Mouse (Mus musculus): ENCODE data around the gene Bricd5. TPM values are rescaled to one million over a fixed set of nuclear protein-coding genes. Genes with fewer than 3 reads are reported as not detected.

The Bricd5 gene
- polyA plus RNA-seq, 1 experiment from 2014 or later = 0.26 TPM

GRCm38 (mm10) chr17:24463374-24464133 is 10.1 kb upstream of the Bricd5 start:
- Histone ChIP-seq H3K4me2 (no peak overlapping the region), H3K4me1 (no peaks in the 10 kb centered on the region), H3K27ac (no peak overlapping the region), H3K4me3 (no peak overlapping the region), H3K9me3 (replicated peaks) (no peaks in the 10 kb centered on the region), H3K9ac (no peak overlapping the region), H3K36me3 (ENCODE audit: poor library complexity, severe bottlenecking) (no peaks in the 10 kb centered on the region), H3K27me3 (no peaks in the 10 kb centered on the region)
- no peak for ATAC-seq
- WGBS = 63% methylated on average over 6 of the region's 6 CpGs

GRCm38 (mm10) chr17:24468636-24469246 is 4.9 kb upstream of the Bricd5 start:
- Histone ChIP-seq H3K4me1 (peaks cover 26% of the 10 kb centered on the region), H3K27me3 (no peaks in the 10 kb centered on the region), H3K27ac (no peak overlapping the region), H3K4me3 (no peak overlapping the region), H3K9me3 (replicated peaks) (no peaks in the 10 kb centered on the region), H3K36me3 (ENCODE audit: poor library complexity, severe bottlenecking) (peaks cover 15% of the 10 kb centered on the region), H3K9ac (no peak overlapping the region), H3K4me2 (no peak overlapping the region)
- no peak for ATAC-seq
- 87% methylated on average over 5 of the region's 5 CpGs for WGBS

GRCm38 (mm10) chr17:24469336-24469909 is 4.3 kb upstream of the Bricd5 start:
- Histone ChIP-seq H3K36me3 (ENCODE audit: poor library complexity, severe bottlenecking) (peaks cover 22% of the 10 kb centered on the region), H3K4me2 (peak overlapping the region; percentile 99), H3K9me3 (replicated peaks) (no peaks in the 10 kb centered on the region), H3K4me3 (peak overlapping the region; percentile 91), H3K4me1 (peaks cover 26% of the 10 kb centered on the region), H3K27ac (peak overlapping the region; percentile 85), H3K27me3 (no peaks in the 10 kb centered on the region), H3K9ac (peak overlapping the region; percentile 64)
- ATAC-seq = no peak
- WGBS = 19% methylated on average over 7 of the region's 7 CpGs

- H3K9me3 ChIP-seq (replicated peaks) = no peaks in the 10 kb centered on the region
- H3K4me3 ChIP-seq = peak within 1 kb of the TSS; percentile 91
- H3K27ac ChIP-seq = peak within 1 kb of the TSS; percentile 85
- H3K4me2 ChIP-seq = peak within 1 kb of the TSS; percentile 99
- H3K36me3 ChIP-seq (ENCODE audit: poor library complexity, severe bottlenecking) = peaks cover 28% of the 10 kb centered on the region
- H3K4me1 ChIP-seq = peaks cover 26% of the 10 kb centered on the region
- under 1% methylated on average over 75 of the region's 75 CpGs for WGBS
- ATAC-seq = peak; percentile 99
- no peaks in the 10 kb centered on the region for H3K27me3 ChIP-seq
- H3K9ac ChIP-seq = peak within 1 kb of the TSS; percentile 95
Measured at GRCm38 (mm10) chr17:24469910-24470602, 3.6 kb upstream of the Bricd5 start, which contains the start of the genes E4f1 and Pgp. Gene E4f1, minus strand, starts transcription at chr17:24470313. Gene Pgp, plus strand, starts transcription at chr17:24470392.

DNA sequence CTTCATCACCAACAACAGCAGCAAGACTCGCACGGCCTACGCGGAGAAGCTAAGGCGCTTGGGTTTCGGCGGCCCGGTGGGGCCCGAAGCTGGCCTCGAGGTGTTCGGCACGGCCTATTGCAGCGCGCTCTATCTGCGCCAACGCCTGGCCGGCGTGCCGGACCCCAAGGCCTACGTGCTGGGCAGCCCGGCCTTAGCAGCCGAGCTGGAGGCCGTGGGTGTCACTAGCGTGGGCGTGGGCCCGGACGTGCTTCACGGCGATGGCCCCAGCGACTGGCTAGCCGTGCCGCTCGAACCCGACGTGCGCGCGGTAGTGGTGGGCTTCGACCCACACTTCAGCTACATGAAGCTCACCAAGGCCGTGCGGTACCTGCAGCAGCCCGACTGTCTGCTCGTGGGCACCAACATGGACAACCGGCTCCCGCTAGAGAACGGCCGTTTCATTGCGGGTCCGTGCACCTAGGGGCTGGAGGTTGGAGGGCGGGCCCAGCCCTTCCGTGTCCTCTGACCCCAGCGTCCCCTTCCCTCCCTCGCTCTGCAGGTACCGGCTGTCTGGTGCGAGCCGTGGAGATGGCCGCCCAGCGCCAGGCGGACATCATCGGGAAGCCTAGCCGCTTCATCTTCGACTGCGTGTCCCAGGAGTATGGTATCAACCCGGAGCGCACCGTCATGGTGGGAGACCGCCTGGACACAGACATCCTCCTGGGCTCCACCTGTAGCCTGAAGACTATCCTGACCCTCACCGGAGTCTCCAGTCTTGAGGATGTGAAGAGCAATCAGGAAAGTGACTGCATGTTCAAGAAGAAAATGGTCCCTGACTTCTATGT is 2.8 kb upstream of the Bricd5 start:
- peaks cover 26% of the 10 kb centered on the region for H3K4me1 ChIP-seq
- no peaks in the 10 kb centered on the region for H3K9me3 ChIP-seq (replicated peaks)
- peak overlapping the region; percentile 91 for H3K4me3 ChIP-seq
- WGBS = 1% methylated on average over 68 of the region's 68 CpGs
- no peaks in the 10 kb centered on the region for H3K27me3 ChIP-seq
- peak overlapping the region; percentile 99 for H3K4me2 ChIP-seq
- H3K36me3 ChIP-seq (ENCODE audit: poor library complexity, severe bottlenecking) = peaks cover 37% of the 10 kb centered on the region
- peak; percentile 12; the same call in 1 of the 2 replicates for ATAC-seq
- H3K27ac ChIP-seq = peak overlapping the region; percentile 85
- peak overlapping the region; percentile 95 for H3K9ac ChIP-seq

GRCm38 (mm10) chr17:24472512-24472911 is 1.2 kb upstream of the Bricd5 start:
- peak overlapping the region; percentile 99 for H3K4me2 ChIP-seq
- H3K4me3 ChIP-seq = peak overlapping the region; percentile 91; the same call in 1 of the 2 replicates
- H3K9ac ChIP-seq = peak overlapping the region; percentile 95; the same call in 1 of the 2 replicates
- H3K36me3 ChIP-seq (ENCODE audit: poor library complexity, severe bottlenecking) = peaks cover 53% of the 10 kb centered on the region
- peaks cover 28% of the 10 kb centered on the region for H3K4me1 ChIP-seq
- no peak for ATAC-seq
- H3K9me3 ChIP-seq (replicated peaks) = no peaks in the 10 kb centered on the region
- WGBS = 83% methylated on average over 4 of the region's 4 CpGs
- H3K27ac ChIP-seq = no peak overlapping the region
- no peaks in the 10 kb centered on the region for H3K27me3 ChIP-seq

- no peak for ATAC-seq
- Histone ChIP-seq H3K27ac (no peak overlapping the region; the same call in 1 of the 2 replicates), H3K4me1 (peaks cover 38% of the 10 kb centered on the region), H3K9ac (no peak overlapping the region), H3K4me2 (no peak overlapping the region), H3K27me3 (no peaks in the 10 kb centered on the region), H3K36me3 (ENCODE audit: poor library complexity, severe bottlenecking) (peaks cover 56% of the 10 kb centered on the region), H3K9me3 (replicated peaks) (no peaks in the 10 kb centered on the region), H3K4me3 (no peak overlapping the region)
- WGBS = 86% methylated on average over 5 of the region's 5 CpGs
Measured at GRCm38 (mm10) chr17:24474557-24474956, 873 bp downstream of the Bricd5 start.

DNA sequence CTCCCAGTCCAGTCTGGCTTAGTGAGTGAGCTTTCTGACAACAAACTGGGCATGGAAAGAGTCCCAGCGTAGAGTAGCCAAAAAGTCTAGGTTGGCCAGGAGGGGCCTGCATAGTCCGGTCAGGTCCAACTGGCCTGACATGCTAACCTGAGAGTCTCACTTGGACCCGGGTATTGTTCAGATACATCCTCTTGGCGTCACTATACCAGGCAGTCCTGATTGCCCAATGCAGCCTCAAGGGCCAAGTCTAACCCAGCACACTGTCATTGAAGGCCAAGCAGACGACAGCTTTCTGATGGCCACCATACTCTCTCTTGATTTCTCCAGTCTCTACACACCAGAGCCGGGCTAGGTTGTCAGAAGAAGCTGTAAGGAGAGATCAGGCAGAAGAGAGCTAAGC is 1.9 kb downstream of the Bricd5 start:
- H3K27me3 ChIP-seq = no peaks in the 10 kb centered on the region
- no peak overlapping the region for H3K27ac ChIP-seq
- 91% methylated on average over 6 of the region's 6 CpGs for WGBS
- H3K4me1 ChIP-seq = peaks cover 40% of the 10 kb centered on the region
- H3K4me2 ChIP-seq = no peak overlapping the region
- H3K4me3 ChIP-seq = no peak overlapping the region
- H3K36me3 ChIP-seq (ENCODE audit: poor library complexity, severe bottlenecking) = peaks cover 56% of the 10 kb centered on the region
- H3K9me3 ChIP-seq (replicated peaks) = no peaks in the 10 kb centered on the region
- ATAC-seq = no peak
- H3K9ac ChIP-seq = no peak overlapping the region

DNA sequence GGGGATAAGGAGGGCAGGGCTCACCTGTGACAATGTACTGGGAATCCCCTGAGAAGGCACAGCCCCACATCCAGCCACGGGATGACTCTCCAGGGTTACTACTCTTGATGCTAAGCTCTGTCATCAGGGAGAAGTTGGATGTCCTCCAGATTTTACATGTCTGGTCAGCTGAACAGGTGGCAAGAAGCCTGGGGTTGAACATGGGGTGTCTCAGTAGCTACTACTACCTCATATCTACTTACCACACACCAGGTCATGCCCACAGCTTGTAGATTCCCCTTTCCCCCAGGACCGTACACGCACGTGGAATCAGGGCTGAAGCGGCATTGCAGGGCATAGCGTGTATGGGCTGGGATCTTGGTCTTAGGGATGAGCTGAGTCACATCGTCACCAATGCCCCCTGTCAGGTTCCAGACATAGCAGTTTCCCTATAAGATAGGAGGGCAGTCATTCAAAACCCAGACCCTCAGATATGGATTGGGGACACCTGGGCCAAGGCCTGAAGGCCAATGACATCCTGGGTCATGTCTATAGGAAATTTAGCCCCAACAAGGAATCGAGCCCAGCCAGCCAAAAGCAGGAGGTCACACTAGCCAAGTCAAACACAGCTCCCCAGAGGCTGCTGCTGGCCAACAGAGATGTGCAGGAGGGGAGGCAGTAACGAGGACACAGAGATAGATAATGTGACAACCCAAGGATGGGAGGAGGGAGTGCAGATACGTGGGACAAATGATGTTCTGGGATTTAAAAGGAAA is 2.5 kb downstream of the Bricd5 start:
- Histone ChIP-seq H3K4me1 (peaks cover 34% of the 10 kb centered on the region), H3K27ac (no peak overlapping the region), H3K4me3 (no peak overlapping the region), H3K9me3 (replicated peaks) (no peaks in the 10 kb centered on the region), H3K9ac (no peak overlapping the region; the same call in 1 of the 2 replicates), H3K27me3 (no peaks in the 10 kb centered on the region), H3K36me3 (ENCODE audit: poor library complexity, severe bottlenecking) (peaks cover 56% of the 10 kb centered on the region), H3K4me2 (no peak overlapping the region)
- ATAC-seq = no peak
- 92% methylated on average over 10 of the region's 10 CpGs for WGBS

DNA sequence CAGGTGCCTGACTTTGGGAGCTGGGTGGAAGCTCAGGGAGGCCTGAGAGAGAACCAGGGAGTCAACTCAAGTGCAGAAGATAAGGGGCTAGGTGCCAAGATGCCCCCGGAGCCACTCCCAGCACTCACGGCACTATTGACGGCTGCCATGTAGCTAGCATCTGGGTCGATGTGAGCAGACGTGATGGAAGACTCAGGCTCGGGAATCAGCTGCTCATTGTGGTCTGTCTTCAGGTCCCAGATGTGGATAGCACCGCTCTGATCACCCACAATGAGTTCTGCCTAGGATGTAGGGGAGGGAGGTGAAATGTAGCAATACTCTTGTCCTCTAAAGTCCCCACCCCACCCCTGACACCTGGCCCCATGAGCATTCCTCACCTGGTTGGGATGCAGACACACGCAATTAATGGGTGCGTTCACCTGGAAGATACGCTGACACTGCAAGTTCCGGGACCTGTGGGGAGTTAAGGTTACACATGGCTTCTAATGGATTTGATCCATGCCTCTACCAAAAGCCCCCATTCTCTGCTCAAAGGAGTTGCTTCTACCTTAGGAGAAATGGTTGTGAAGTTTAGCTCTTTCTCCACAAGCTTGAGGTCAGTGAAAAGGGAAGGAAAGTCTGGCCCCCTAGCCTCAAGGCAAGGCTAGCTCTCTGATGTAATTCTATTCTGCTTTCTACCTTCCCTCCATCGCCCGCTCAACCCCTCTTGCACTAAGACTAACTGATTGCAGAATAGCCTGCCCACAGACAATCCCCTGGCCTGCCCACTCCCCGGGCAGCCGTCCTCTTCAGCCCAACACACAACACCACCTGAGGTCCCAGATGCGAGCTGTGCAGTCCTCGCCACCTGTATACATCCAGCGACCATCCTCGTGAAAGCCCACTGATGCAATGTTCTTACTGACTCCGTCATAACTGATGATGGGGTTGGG is 3.6 kb downstream of the Bricd5 start:
- H3K27me3 ChIP-seq = no peaks in the 10 kb centered on the region
- H3K4me3 ChIP-seq = no peak overlapping the region
- H3K9me3 ChIP-seq (replicated peaks) = no peaks in the 10 kb centered on the region
- peaks cover 23% of the 10 kb centered on the region for H3K4me1 ChIP-seq
- H3K9ac ChIP-seq = peak overlapping the region; percentile 85
- H3K36me3 ChIP-seq (ENCODE audit: poor library complexity, severe bottlenecking) = peaks cover 55% of the 10 kb centered on the region
- ATAC-seq = no peak
- H3K27ac ChIP-seq = no peak overlapping the region
- H3K4me2 ChIP-seq = peak overlapping the region; percentile 65
- WGBS = 93% methylated on average over 20 of the region's 20 CpGs

Measured in forebrain, embryonic 13.5 days (tissue).